ENCODE assay signal across 10 mouse cellular contexts in the genomic region with DNA sequence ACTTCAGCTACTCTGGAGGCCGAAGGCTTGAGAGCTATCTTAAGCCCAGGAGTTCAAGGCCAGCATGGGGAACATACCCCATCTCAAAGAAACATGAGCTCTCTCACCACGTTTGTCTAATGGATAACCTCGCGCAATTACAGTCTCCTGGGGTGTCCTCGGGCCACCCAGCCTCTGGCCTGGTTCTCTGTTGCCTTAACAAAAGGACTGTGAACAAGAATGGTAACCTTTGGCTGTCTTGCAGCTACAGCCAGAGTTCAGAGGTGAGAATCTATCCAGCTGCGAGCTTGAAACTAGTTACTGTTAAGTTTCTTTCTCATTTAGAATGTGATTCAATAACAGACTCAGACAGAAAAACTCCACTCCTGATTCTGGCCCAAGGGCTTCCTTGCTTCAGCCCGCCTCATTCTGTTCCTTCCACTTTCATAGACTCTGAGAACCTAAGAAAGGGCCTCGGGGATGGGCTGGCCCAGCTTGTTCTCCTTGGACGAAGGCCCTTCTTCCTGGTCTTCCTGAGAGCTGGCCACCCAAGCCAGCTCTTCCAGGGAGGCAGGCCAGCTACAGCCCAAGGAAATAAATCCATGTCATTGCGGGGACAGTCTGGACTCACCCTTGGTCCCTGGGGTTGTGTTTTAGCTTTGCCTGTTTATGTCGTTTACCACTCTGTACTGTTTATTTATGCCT. TPM values are rescaled to one million over a fixed set of nuclear protein-coding genes. Genes with fewer than 3 reads are reported as not detected.
A peak's percentile ranks its signal among the peaks of the same experiment; 100 is the strongest.
DNase-seq lines count a peak whose midpoint lies in the region; ATAC-seq lines count a peak whose summit lies in the region.
"Had no signal": no experiment of that assay in that cellular context is flagged by ENCODE, and none has a peak within 500 bp of the region (broad histone marks: within the 10 kb centered on the region; RNA-seq: fewer than 3 reads in every experiment).

No protein-coding gene starts in this region.

- no peak for ATAC-seq in hindbrain, embryonic 12.5 days (ENCODE audit: low FRiP score)
- no peak for ATAC-seq in hindbrain, embryonic 16.5 days
- ATAC-seq in heart, embryonic 12.5 days (ENCODE audit: insufficient number of reproducible peaks, low FRiP score), result no peak

- DNase-seq in ZHBTc4 (ENCODE audit: low read depth, low spot score), result peak; percentile 65
- peak; percentile 50 for DNase-seq in kidney, postnatal 10 days
- no peak for DNase-seq in urinary bladder, adult 2 months (ENCODE audit: low spot score)
- no peak for DNase-seq in frontal cortex, postnatal 25 days (ENCODE audit: low spot score in 2 of 2)
- no peak for DNase-seq in right cerebral cortex, postnatal 10 days (ENCODE audit: low spot score in 2 of 2)
- DNase-seq: thymus, postnatal 14 days had no signal

- 21% methylated on average over 11 of the region's 11 CpGs for WGBS in hindbrain, embryonic 12.5 days
- 41% methylated on average over 11 of the region's 11 CpGs for WGBS in hindbrain, embryonic 16.5 days
- 43% methylated on average over 11 of the region's 11 CpGs for WGBS in heart, embryonic 12.5 days

- no peak overlapping the region for H3K27ac ChIP-seq in hindbrain, embryonic 12.5 days
- H3K27ac ChIP-seq in hindbrain, embryonic 16.5 days (ENCODE audit: low read depth, low read length), result no peak overlapping the region
- H3K27ac ChIP-seq in heart, embryonic 12.5 days (ENCODE audit: poor library complexity, severe bottlenecking), result peak overlapping the region; percentile 74

- no peaks in the 10 kb centered on the region for H3K36me3 ChIP-seq in hindbrain, embryonic 12.5 days
- no peaks in the 10 kb centered on the region for H3K36me3 ChIP-seq in hindbrain, embryonic 16.5 days (ENCODE audit: control insufficient read depth, insufficient read depth, low read length)
- H3K36me3 ChIP-seq in heart, embryonic 12.5 days, result no peaks in the 10 kb centered on the region
- H3K36me3 ChIP-seq: G1E had no signal

- peaks cover 94% of the 10 kb centered on the region for H3K27me3 ChIP-seq in hindbrain, embryonic 12.5 days
- H3K27me3 ChIP-seq in hindbrain, embryonic 16.5 days (replicated peaks; ENCODE audit: control insufficient read depth, insufficient read depth, low read length), result peaks cover 27% of the 10 kb centered on the region
- H3K27me3 ChIP-seq in heart, embryonic 12.5 days (replicated peaks), result peaks cover 80% of the 10 kb centered on the region

- no peak overlapping the region for H3K4me3 ChIP-seq in hindbrain, embryonic 12.5 days
- H3K4me3 ChIP-seq in hindbrain, embryonic 16.5 days (ENCODE audit: low read length), result no peak overlapping the region
- H3K4me3 ChIP-seq in heart, embryonic 12.5 days, result no peak overlapping the region

- H3K4me1 ChIP-seq in hindbrain, embryonic 12.5 days, result peaks cover 55% of the 10 kb centered on the region
- H3K4me1 ChIP-seq in hindbrain, embryonic 16.5 days (ENCODE audit: control insufficient read depth, insufficient read depth, low read depth, low read length), result peaks cover 32% of the 10 kb centered on the region
- H3K4me1 ChIP-seq in heart, embryonic 12.5 days (replicated peaks), result peaks cover 45% of the 10 kb centered on the region

- peak overlapping the region; percentile 82 for H3K4me2 ChIP-seq in hindbrain, embryonic 12.5 days (replicated peaks)
- no peak overlapping the region for H3K4me2 ChIP-seq in hindbrain, embryonic 16.5 days (ENCODE audit: low read length)
- H3K4me2 ChIP-seq in heart, embryonic 12.5 days, result peak overlapping the region; percentile 87

- no peaks in the 10 kb centered on the region for H3K9me3 ChIP-seq in hindbrain, embryonic 12.5 days (replicated peaks)
- no peaks in the 10 kb centered on the region for H3K9me3 ChIP-seq in hindbrain, embryonic 16.5 days (ENCODE audit: control insufficient read depth, low read length)
- H3K9me3 ChIP-seq in heart, embryonic 12.5 days (replicated peaks), result no peaks in the 10 kb centered on the region

- H3K9ac ChIP-seq in hindbrain, embryonic 12.5 days, result no peak overlapping the region
- no peak overlapping the region for H3K9ac ChIP-seq in hindbrain, embryonic 16.5 days (ENCODE audit: low read depth, low read length)
- peak overlapping the region; percentile 32; the same call in 1 of the 2 replicates for H3K9ac ChIP-seq in heart, embryonic 12.5 days

RNA-seq across cellular contexts. Expression of gene Ntn1, which starts 12.5 kb away (rescaled TPM):
- 50.9 and 58.7 TPM in 2 replicates for polyA plus RNA-seq in hindbrain, embryonic 12.5 days (2016; fragmentation: Nextera tagmentation; extraction: Ambion mirVana)
- 13.3 and 21.7 TPM in 2 replicates for polyA plus RNA-seq in hindbrain, embryonic 16.5 days (2015; fragmentation: Nextera tagmentation; extraction: Ambion mirVana)
- polyA plus RNA-seq in heart, embryonic 12.5 days (2016; fragmentation: Nextera tagmentation; extraction: Ambion mirVana), result 38.6 and 41.9 TPM in 2 replicates
- 17.7 and 25.2 TPM in 2 replicates for polyA plus RNA-seq in urinary bladder, adult 2 months (2012; rRNA removed)
- polyA plus RNA-seq: G1E had no signal

RNA-seq across cellular contexts. Expression of gene Pik3r5, which starts 43.8 kb away (rescaled TPM):
- polyA plus RNA-seq in hindbrain, embryonic 12.5 days (2016; fragmentation: Nextera tagmentation; extraction: Ambion mirVana), result 0.81 and 1.0 TPM in 2 replicates
- 0.26 and 0.44 TPM in 2 replicates for polyA plus RNA-seq in hindbrain, embryonic 16.5 days (2015; fragmentation: Nextera tagmentation; extraction: Ambion mirVana)
- polyA plus RNA-seq in heart, embryonic 12.5 days (2016; fragmentation: Nextera tagmentation; extraction: Ambion mirVana), result 0.14 and 0.21 TPM in 2 replicates
- polyA plus RNA-seq in urinary bladder, adult 2 months (2012; rRNA removed), result 1.5 and 2.5 TPM in 2 replicates

Comparison
In these comparisons a context has a peak if more than half of its experiments do, and no peak if none do; other contexts are left out.
1. DNase-seq: peak in ZHBTc4 (single experiment) and kidney, postnatal 10 days (single experiment); none in urinary bladder, adult 2 months (single experiment), frontal cortex, postnatal 25 days (0 of 2) and right cerebral cortex, postnatal 10 days (0 of 2).